Mouse (Mus musculus): ENCODE measurements around the gene Krt84. TPM values are rescaled to one million over a fixed set of nuclear protein-coding genes. Genes with fewer than 3 reads are reported as not detected.

Gene Krt84
- polyA plus RNA-seq, 1 experiment from 2014 or later: not detected

GRCm38 (mm10) chr15:101491431-101491830, 41.2 kb downstream of the Krt84 start, which contains the start of gene Krt83:
Gene Krt83 (minus strand): TSS chr15:101491512.
- H3K4me3 ChIP-seq: no peak within 1 kb of the TSS
- WGBS: 82% methylated on average over 6 of the region's 6 CpGs
- H3K4me1 ChIP-seq (replicated peaks): 0 out of 2 replicates have a peak, but pooled peaks cover 7% of the 10 kb centered on the region
- no peak for DNase-seq (ENCODE audit: low spot score)
- no peaks in the 10 kb centered on the region for H3K36me3 ChIP-seq
- no peaks in the 10 kb centered on the region for H3K27me3 ChIP-seq (ENCODE audit: insufficient read depth, poor library complexity, severe bottlenecking)
- no peaks in the 10 kb centered on the region for H3K9me3 ChIP-seq
- H3K27ac ChIP-seq: peak within 1 kb of the TSS; percentile 3; the same call in 1 of the 2 replicates

- WGBS: 84% methylated on average over 11 of the region's 11 CpGs
- peaks cover 14% of the 10 kb centered on the region for H3K4me1 ChIP-seq (replicated peaks)
- H3K9me3 ChIP-seq: no peaks in the 10 kb centered on the region
- H3K36me3 ChIP-seq: no peaks in the 10 kb centered on the region
- DNase-seq (ENCODE audit: low spot score): no peak
- H3K27me3 ChIP-seq (ENCODE audit: insufficient read depth, poor library complexity, severe bottlenecking): no peaks in the 10 kb centered on the region
- H3K4me3 ChIP-seq: no peak overlapping the region
- no peak overlapping the region for H3K27ac ChIP-seq
Observed at GRCm38 (mm10) chr15:101485911-101486635, 46.5 kb downstream of the Krt84 start.

GRCm38 (mm10) chr15:101484939-101485338, 47.7 kb downstream of the Krt84 start:
- Histone ChIP-seq H3K4me1 (replicated peaks) (peaks cover 13% of the 10 kb centered on the region), H3K9me3 (no peaks in the 10 kb centered on the region), H3K36me3 (no peaks in the 10 kb centered on the region), H3K4me3 (no peak overlapping the region), H3K27ac (no peak overlapping the region), H3K27me3 (ENCODE audit: insufficient read depth, poor library complexity, severe bottlenecking) (peaks cover 5% of the 10 kb centered on the region; the same call in 1 of the 2 replicates)
- WGBS: 84% methylated on average over 1 of the region's 1 CpGs
- DNase-seq (ENCODE audit: low spot score): no peak

- Histone ChIP-seq H3K4me3 (no peak overlapping the region), H3K9me3 (no peaks in the 10 kb centered on the region), H3K36me3 (no peaks in the 10 kb centered on the region), H3K4me1 (replicated peaks) (peaks cover 26% of the 10 kb centered on the region), H3K27ac (no peak overlapping the region), H3K27me3 (ENCODE audit: insufficient read depth, poor library complexity, severe bottlenecking) (peaks cover 17% of the 10 kb centered on the region; the same call in 1 of the 2 replicates)
- WGBS: 83% methylated on average over 1 of the region's 1 CpGs
- no peak for DNase-seq (ENCODE audit: low spot score)
Observed at GRCm38 (mm10) chr15:101483646-101484045, 49.0 kb downstream of the Krt84 start.

GRCm38 (mm10) chr15:101482056-101482455, 50.6 kb downstream of the Krt84 start:
- Histone ChIP-seq H3K36me3 (no peaks in the 10 kb centered on the region), H3K27ac (no peak overlapping the region), H3K9me3 (no peaks in the 10 kb centered on the region), H3K27me3 (ENCODE audit: insufficient read depth, poor library complexity, severe bottlenecking) (peaks cover 31% of the 10 kb centered on the region), H3K4me1 (replicated peaks) (peaks cover 26% of the 10 kb centered on the region), H3K4me3 (no peak overlapping the region)
- DNase-seq (ENCODE audit: low spot score): no peak
- 37% methylated on average over 4 of the region's 4 CpGs for WGBS

- Histone ChIP-seq H3K27me3 (ENCODE audit: insufficient read depth, poor library complexity, severe bottlenecking) (peaks cover 31% of the 10 kb centered on the region), H3K4me3 (peak overlapping the region; percentile 50), H3K27ac (peak overlapping the region; percentile 77), H3K9me3 (no peaks in the 10 kb centered on the region), H3K4me1 (replicated peaks) (peaks cover 18% of the 10 kb centered on the region), H3K36me3 (no peaks in the 10 kb centered on the region)
- peak; percentile 28 for DNase-seq (ENCODE audit: low spot score)
- WGBS: 37% methylated on average over 11 of the region's 11 CpGs
Observed at GRCm38 (mm10) chr15:101479666-101480060, 53.0 kb downstream of the Krt84 start.

GRCm38 (mm10) chr15:101479007-101479665, 53.5 kb downstream of the Krt84 start:
- peaks cover 31% of the 10 kb centered on the region for H3K27me3 ChIP-seq (ENCODE audit: insufficient read depth, poor library complexity, severe bottlenecking)
- no peaks in the 10 kb centered on the region for H3K36me3 ChIP-seq
- DNase-seq (ENCODE audit: low spot score): peak; percentile 72
- peaks cover 17% of the 10 kb centered on the region for H3K4me1 ChIP-seq (replicated peaks)
- no peaks in the 10 kb centered on the region for H3K9me3 ChIP-seq
- peak overlapping the region; percentile 50 for H3K4me3 ChIP-seq
- peak overlapping the region; percentile 77 for H3K27ac ChIP-seq
- 12% methylated on average over 31 of the region's 31 CpGs for WGBS

Other genes with a start within 250 kb of the Krt84 start
- gene Atg101, start 248.5 kb downstream of the Krt84 start, polyA plus RNA-seq (2016; fragmentation: Nextera tagmentation; extraction: Ambion mirVana): 79.0 and 82.1 TPM in 2 replicates
- gene 6030408B16Rik, start 239.6 kb downstream of the Krt84 start, polyA plus RNA-seq (2016; fragmentation: Nextera tagmentation; extraction: Ambion mirVana): 0.27 and 0.39 TPM in 2 replicates
- 0.16 TPM in 1 of 2 replicates, not detected in the other for gene Krt80, start 162.7 kb downstream of the Krt84 start, polyA plus RNA-seq (2016; fragmentation: Nextera tagmentation; extraction: Ambion mirVana)
- 17.5 and 19.9 TPM in 2 replicates for gene Krt7, start 121.8 kb downstream of the Krt84 start, polyA plus RNA-seq (2016; fragmentation: Nextera tagmentation; extraction: Ambion mirVana)
- gene Krt87, start 94.0 kb downstream of the Krt84 start, polyA plus RNA-seq (2016; fragmentation: Nextera tagmentation; extraction: Ambion mirVana): 0.10 TPM in 1 of 2 replicates, not detected in the other
- gene Krt88, start 85.1 kb downstream of the Krt84 start, polyA plus RNA-seq (2016; fragmentation: Nextera tagmentation; extraction: Ambion mirVana): not detected in 2 replicates
- gene Krt81, start 69.1 kb downstream of the Krt84 start, polyA plus RNA-seq (2016; fragmentation: Nextera tagmentation; extraction: Ambion mirVana): not detected in 2 replicates
- not detected in 2 replicates for gene Krt86, start 59.3 kb downstream of the Krt84 start, polyA plus RNA-seq (2016; fragmentation: Nextera tagmentation; extraction: Ambion mirVana)
- gene Krt83, start 41.3 kb downstream of the Krt84 start, polyA plus RNA-seq (2016; fragmentation: Nextera tagmentation; extraction: Ambion mirVana): not detected in 2 replicates
- not detected in 2 replicates for gene Gm49425, start 15.6 kb downstream of the Krt84 start, polyA plus RNA-seq (2016; fragmentation: Nextera tagmentation; extraction: Ambion mirVana)
- not detected in 2 replicates for gene Krt82, start 17.8 kb upstream of the Krt84 start, polyA plus RNA-seq (2016; fragmentation: Nextera tagmentation; extraction: Ambion mirVana)
- 0.22 and 0.30 TPM in 2 replicates for gene Krt90, start 30.1 kb upstream of the Krt84 start, polyA plus RNA-seq (2016; fragmentation: Nextera tagmentation; extraction: Ambion mirVana)
- gene Krt75, start 41.1 kb upstream of the Krt84 start, polyA plus RNA-seq (2016; fragmentation: Nextera tagmentation; extraction: Ambion mirVana): 0.08 TPM in 1 of 2 replicates, not detected in the other
- not detected in 2 replicates for gene Gm5414, start 95.4 kb upstream of the Krt84 start, polyA plus RNA-seq (2016; fragmentation: Nextera tagmentation; extraction: Ambion mirVana)
- not detected in 2 replicates for gene Gm5478, start 114.6 kb upstream of the Krt84 start, polyA plus RNA-seq (2016; fragmentation: Nextera tagmentation; extraction: Ambion mirVana)
- gene Krt6b, start 147.5 kb upstream of the Krt84 start, polyA plus RNA-seq (2016; fragmentation: Nextera tagmentation; extraction: Ambion mirVana): not detected in 2 replicates
- gene Krt6a, start 161.5 kb upstream of the Krt84 start, polyA plus RNA-seq (2016; fragmentation: Nextera tagmentation; extraction: Ambion mirVana): not detected in 2 replicates
- 0.16 and 2.1 TPM in 2 replicates for gene Krt5, start 180.1 kb upstream of the Krt84 start, polyA plus RNA-seq (2016; fragmentation: Nextera tagmentation; extraction: Ambion mirVana)
- not detected in 2 replicates for gene Krt71, start 210.3 kb upstream of the Krt84 start, polyA plus RNA-seq (2016; fragmentation: Nextera tagmentation; extraction: Ambion mirVana)

All from hindbrain, embryonic 10.5 days (tissue).